Mouse (Mus musculus) layer of hippocampus, postnatal 14 days (tissue): ENCODE measurements around the gene Mrtfb. TPM values are rescaled to one million over a fixed set of nuclear protein-coding genes. Genes with fewer than 3 reads are reported as not detected.

Experiments used
- DNase-seq, 2 experiments: peaks; one replicate each; pipeline ENCODE4 v3.0.0; 2021 to 2022; ENCODE audit warnings: low spot score in 2 of 2, mixed read lengths in 1 of 2
- microRNA-seq, 2 experiments: library from miRNA; unstranded; fragments of <30 nt; microRNA quantifications; one replicate each; pipeline ENCODE4 v1.2.0; 2021
- total RNA-seq, 2 experiments: library from RNA; stranded (reverse); gene quantifications; 2 replicates each; pipeline ENCODE4 v1.2.3; 2021

Gene Mrtfb
- total RNA-seq, 2 experiments from 2014 or later, result 118 to 123 TPM

- DNase-seq, result no peak
Measured at GRCm38 (mm10) chr16:13464662-13465061, 208.4 kb downstream of the Mrtfb start.

Small RNA genes lying within 50 kb of the gene (microRNA-seq; reads per million reads assigned to microRNA genes)
- gene Mir193b (99.8 to 110 reads per million in 2 experiments), gene Mir365-1 (2.3 to 3.7 reads per million in 2 experiments)

Other genes starting within 250 kb of the Mrtfb start
- 10 to 100 TPM; 22.3 to 23.9 TPM for gene Ercc4, start 146.8 kb upstream of the Mrtfb start, total RNA-seq